Mouse (Mus musculus) CD4-positive, CD25-positive, alpha-beta regulatory T cell, adult 4 months (primary cell): ENCODE results near the gene Thap4. TPM values are rescaled to one million over a fixed set of nuclear protein-coding genes. Genes with fewer than 3 reads are reported as not detected.

ENCODE experiments used
- polyA plus RNA-seq, 2 experiments: library from polyadenylated mRNA; unstranded; fragments of 100-300 nt; shearing (Covaris generic); gene quantifications; one replicate each; pipeline ENCODE4 v1.2.1; 2017

Thap4 gene
- polyA plus RNA-seq, 2 experiments from 2014 or later, result 14.1 to 24.8 TPM

Other genes starting within 250 kb of the Thap4 start
- 1 to 10 TPM in 1 of 2 experiments, under 1 TPM in 1; 0.51 to 2.1 TPM for gene Farp2, start 242.8 kb downstream of the Thap4 start, polyA plus RNA-seq
- gene Stk25, start 96.2 kb downstream of the Thap4 start, polyA plus RNA-seq, result 10 to 100 TPM; 31.2 to 42.6 TPM
- gene Bok, start 69.2 kb downstream of the Thap4 start, polyA plus RNA-seq, result not detected
- 100 to 1,000 TPM in 1 of 2 experiments, 10 to 100 TPM in 1; 87.1 to 104 TPM for gene Atg4b, start 3.4 kb downstream of the Thap4 start, polyA plus RNA-seq
- 100 to 1,000 TPM; 120 to 147 TPM for gene Dtymk, start 47.1 kb upstream of the Thap4 start, polyA plus RNA-seq
- gene Ing5, start 49.1 kb upstream of the Thap4 start, polyA plus RNA-seq, result 10 to 100 TPM; 25.4 to 36.9 TPM
- 10 to 100 TPM; 24.5 to 37.2 TPM for gene D2hgdh, start 70.0 kb upstream of the Thap4 start, polyA plus RNA-seq
- not detected for gene Gal3st2, start 106.4 kb upstream of the Thap4 start, polyA plus RNA-seq
- gene Gal3st2b, start 163.4 kb upstream of the Thap4 start, polyA plus RNA-seq, result not detected
- gene Gal3st2c, start 235.6 kb upstream of the Thap4 start, polyA plus RNA-seq, result under 1 TPM in 1 of 2 experiments, not detected in 1; 0.08 TPM